Mouse (Mus musculus) cerebral cortex, adult 2 months (tissue): Measurements from ENCODE around the gene Morc3.

Source experiments
- WGBS: fragments of 180-500 bp; shearing (Covaris S2); methylation state at CpG from one replicate; pipeline ENCODE4 v1.1.7; 2018; 5-methylcytosine and 5-hydroxymethylcytosine counted together

Gene Morc3

GRCm38 (mm10) chr16:93818691-93819324 is 13.1 kb upstream of the Morc3 start:
- WGBS: 61% methylated on average over 12 of the region's 12 CpGs

GRCm38 (mm10) chr16:93819325-93819696 is 12.6 kb upstream of the Morc3 start:
- 86% methylated on average over 4 of the region's 4 CpGs for WGBS

GRCm38 (mm10) chr16:93820040-93820439 is 11.9 kb upstream of the Morc3 start:
- 90% methylated on average over 1 of the region's 1 CpGs for WGBS

GRCm38 (mm10) chr16:93821706-93822105 is 10.2 kb upstream of the Morc3 start:
- 94% methylated on average over 3 of the region's 3 CpGs for WGBS

- WGBS: 89% methylated on average over 5 of the region's 8 CpGs
Observed at GRCm38 (mm10) chr16:93822433-93823225, 9.3 kb upstream of the Morc3 start.

- WGBS: 88% methylated on average over 4 of the region's 4 CpGs
Observed at GRCm38 (mm10) chr16:93824799-93825198, 7.1 kb upstream of the Morc3 start.

GRCm38 (mm10) chr16:93825463-93825862 is 6.5 kb upstream of the Morc3 start:
- WGBS: 93% methylated on average over 4 of the region's 4 CpGs

- WGBS: 67% methylated on average over 11 of the region's 11 CpGs
Observed at GRCm38 (mm10) chr16:93826054-93826453, 5.9 kb upstream of the Morc3 start.

GRCm38 (mm10) chr16:93826478-93826877 is 5.4 kb upstream of the Morc3 start:
- WGBS: 37% methylated on average over 5 of the region's 5 CpGs

GRCm38 (mm10) chr16:93826909-93827308 is 5.0 kb upstream of the Morc3 start:
- 65% methylated on average over 6 of the region's 6 CpGs for WGBS

- WGBS: 93% methylated on average over 15 of the region's 15 CpGs
Observed at GRCm38 (mm10) chr16:93829526-93829925, 2.4 kb upstream of the Morc3 start.

GRCm38 (mm10) chr16:93830071-93830470 is 1.9 kb upstream of the Morc3 start:
- WGBS: 90% methylated on average over 9 of the region's 9 CpGs

GRCm38 (mm10) chr16:93830916-93831315 is 1.0 kb upstream of the Morc3 start:
- WGBS: 87% methylated on average over 5 of the region's 5 CpGs

- under 1% methylated on average over 61 of the region's 69 CpGs for WGBS
Observed at GRCm38 (mm10) chr16:93832451-93833276, 743 bp downstream of the Morc3 start.

- 90% methylated on average over 6 of the region's 6 CpGs for WGBS
Observed at GRCm38 (mm10) chr16:93833551-93833950, 1.6 kb downstream of the Morc3 start.

GRCm38 (mm10) chr16:93834076-93834475 is 2.2 kb downstream of the Morc3 start:
- whole genome bisulfite sequencing: 70% methylated on average over 2 of the region's 2 CpGs

GRCm38 (mm10) chr16:93839049-93839448 is 7.1 kb downstream of the Morc3 start:
- 98% methylated on average over 1 of the region's 1 CpGs for WGBS

GRCm38 (mm10) chr16:93850527-93850926 is 18.6 kb downstream of the Morc3 start:
- WGBS: 97% methylated on average over 3 of the region's 3 CpGs

GRCm38 (mm10) chr16:93859967-93860366 is 28.0 kb downstream of the Morc3 start:
- 79% methylated on average over 4 of the region's 4 CpGs for WGBS

- 92% methylated on average over 13 of the region's 13 CpGs for WGBS
Observed at GRCm38 (mm10) chr16:93874841-93875240, 42.9 kb downstream of the Morc3 start.

- WGBS: 78% methylated on average over 6 of the region's 6 CpGs
Observed at GRCm38 (mm10) chr16:93877612-93878380, 45.9 kb downstream of the Morc3 start.
